Mouse (Mus musculus) CH12.LX (cell line): ENCODE results near the gene Trpc5. TPM values are rescaled to one million over a fixed set of nuclear protein-coding genes. Genes with fewer than 3 reads are reported as not detected.

Experiments
- DNase-seq: peaks from one replicate; pipeline ENCODE4 v3.0.0-alpha.2; 2013; ENCODE audit errors: extremely low read depth
- H3K27ac ChIP-seq: 2 replicates; pipeline ENCODE4 v1.5.1; 2012; ENCODE audit warnings: low read depth, mild to moderate bottlenecking, control low read depth, moderate library complexity; ENCODE audit not compliant: insufficient read depth
- H3K27me3 ChIP-seq: replicated peaks from 2 replicates; pipeline ENCODE3; 2012; ENCODE audit warnings: inconsistent platforms
- H3K36me3 ChIP-seq, 2 experiments: replicated peaks in 1 of 2; 2 replicates each; pipeline versions ENCODE3 to v1.6.1; 2012; ENCODE audit warnings: inconsistent platforms in 1 of 2, low read length in 1 of 2, mild to moderate bottlenecking in 1 of 2, mixed read lengths in 1 of 2, moderate library complexity in 1 of 2; ENCODE audit not compliant: control insufficient read depth in 1 of 2, insufficient read depth in 1 of 2
- H3K4me1 ChIP-seq, 2 experiments: 2 replicates each; pipeline ENCODE4 v1.6.1; 2012; ENCODE audit warnings: inconsistent platforms in 1 of 2, moderate library complexity in 1 of 2; ENCODE audit not compliant: insufficient read depth in 2 of 2, control insufficient read depth in 1 of 2
- H3K4me2 ChIP-seq: 2 replicates; pipeline ENCODE4 v1.6.1; 2012; ENCODE audit warnings: low read depth, mild to moderate bottlenecking, control low read depth; ENCODE audit not compliant: poor library complexity, insufficient read depth, severe bottlenecking
- H3K4me3 ChIP-seq, 3 experiments: fragments of 150-350 bp in 1 of 3; sonication (generic) in 1 of 3; replicated peaks in 1 of 3; 2 replicates each; pipeline versions ENCODE3 to v1.5.1; 2011 to 2012; ENCODE audit warnings: low read depth in 2 of 3, low read length in 2 of 3, mild to moderate bottlenecking in 2 of 3, moderate library complexity in 2 of 3, control low read depth in 1 of 3, improper control_type of control experiment in 1 of 3, inconsistent platforms in 1 of 3, mixed read lengths in 1 of 3; ENCODE audit not compliant: poor library complexity in 1 of 3
- H3K79me2 ChIP-seq: replicated peaks from 2 replicates; pipeline ENCODE4 v1.6.1; 2012; ENCODE audit warnings: mild to moderate bottlenecking, moderate library complexity; ENCODE audit not compliant: control insufficient read depth, poor library complexity, insufficient read depth, severe bottlenecking; ENCODE audit errors: extremely low read depth
- H3K9ac ChIP-seq: 2 replicates; pipeline ENCODE4 v1.6.1; 2012; ENCODE audit warnings: low read depth, mild to moderate bottlenecking, control low read depth, moderate library complexity; ENCODE audit not compliant: insufficient read depth
- H3K9me3 ChIP-seq: replicated peaks from 2 replicates; pipeline ENCODE3; 2012; ENCODE audit warnings: low read length, inconsistent platforms, mixed read lengths
- BHLHE40 ChIP-seq: IDR thresholded peaks from 2 replicates; pipeline ENCODE4 v1.6.1; 2011; ENCODE audit warnings: mild to moderate bottlenecking, low read depth, low read length, improper control_type of control experiment
- CHD1 ChIP-seq: IDR thresholded peaks from 2 replicates; pipeline ENCODE4 v1.6.1; 2012; ENCODE audit warnings: low read depth, low read length, improper control_type of control experiment, inconsistent platforms
- E2F4 ChIP-seq: IDR thresholded peaks from 2 replicates; pipeline ENCODE4 v1.6.1; 2011; ENCODE audit warnings: low read depth, low read length, improper control_type of control experiment; ENCODE audit not compliant: insufficient replicate concordance
- ELF1 ChIP-seq: IDR thresholded peaks from 2 replicates; pipeline ENCODE4 v1.6.1; 2014; ENCODE audit warnings: low read depth, mild to moderate bottlenecking, inconsistent platforms, low read length, improper control_type of control experiment
- EP300 ChIP-seq: IDR thresholded peaks from 2 replicates; pipeline ENCODE4 v1.6.1; 2011; ENCODE audit warnings: low read length, improper control_type of control experiment
- ETS1 ChIP-seq: conservative IDR thresholded peaks from 2 replicates; pipeline ENCODE4 v1.6.1; 2012; ENCODE audit warnings: low read depth, mild to moderate bottlenecking, inconsistent platforms, low read length, improper control_type of control experiment, moderate library complexity
- HCFC1 ChIP-seq: IDR thresholded peaks from 2 replicates; pipeline ENCODE4 v1.6.1; 2012; ENCODE audit warnings: low read depth, mild to moderate bottlenecking, inconsistent platforms, low read length, improper control_type of control experiment
- JUN ChIP-seq: IDR thresholded peaks from 2 replicates; pipeline ENCODE4 v1.6.1; 2011; ENCODE audit warnings: low read depth, mild to moderate bottlenecking, low read length, improper control_type of control experiment, moderate library complexity; ENCODE audit not compliant: insufficient read depth
- MAFK ChIP-seq: IDR thresholded peaks from 2 replicates; pipeline ENCODE4 v1.6.1; 2011; ENCODE audit warnings: low read length, improper control_type of control experiment; ENCODE audit not compliant: insufficient replicate concordance
- MAX ChIP-seq: IDR thresholded peaks from 2 replicates; pipeline ENCODE4 v1.6.1; 2011; ENCODE audit warnings: low read length, improper control_type of control experiment
- MAZ ChIP-seq: IDR thresholded peaks from 2 replicates; pipeline ENCODE4 v1.6.1; 2012; ENCODE audit warnings: low read depth, mild to moderate bottlenecking, inconsistent platforms, low read length, improper control_type of control experiment, moderate library complexity
- MXI1 ChIP-seq: IDR thresholded peaks from 2 replicates; pipeline ENCODE4 v1.6.1; 2011; ENCODE audit warnings: mild to moderate bottlenecking, low read depth, low read length, improper control_type of control experiment
- NELFE ChIP-seq: IDR thresholded peaks from 2 replicates; pipeline ENCODE4 v1.6.1; 2011; ENCODE audit warnings: low read depth, low read length, improper control_type of control experiment
- NRF1 ChIP-seq: IDR thresholded peaks from 2 replicates; pipeline ENCODE4 v1.6.1; 2014; ENCODE audit warnings: low read depth, mild to moderate bottlenecking, inconsistent platforms, low read length, improper control_type of control experiment, moderate library complexity
- PAX5 ChIP-seq: IDR thresholded peaks from 2 replicates; pipeline ENCODE4 v1.6.1; 2012; ENCODE audit warnings: low read length, inconsistent platforms, mixed read lengths
- POLR2AphosphoS2 ChIP-seq: IDR thresholded peaks from 2 replicates; pipeline ENCODE4 v1.6.1; 2011; ENCODE audit warnings: low read depth, low read length, improper control_type of control experiment
- RCOR1 ChIP-seq: conservative IDR thresholded peaks from 2 replicates; pipeline ENCODE4 v1.6.1; 2012; ENCODE audit warnings: low read depth, mild to moderate bottlenecking, inconsistent platforms, low read length, improper control_type of control experiment
- SIN3A ChIP-seq: IDR thresholded peaks from 2 replicates; pipeline ENCODE4 v1.6.1; 2012; ENCODE audit warnings: low read length, improper control_type of control experiment, inconsistent platforms
- TCF12 ChIP-seq: IDR thresholded peaks from 2 replicates; pipeline ENCODE4 v1.6.1; 2014; ENCODE audit warnings: low read depth, mild to moderate bottlenecking, inconsistent platforms, low read length, improper control_type of control experiment
- ZKSCAN1 ChIP-seq: IDR thresholded peaks from 2 replicates; pipeline ENCODE4 v1.6.1; 2012; ENCODE audit warnings: low read depth, inconsistent platforms, low read length, improper control_type of control experiment, borderline replicate concordance
- ZMIZ1 ChIP-seq: IDR thresholded peaks from 2 replicates; pipeline ENCODE4 v1.6.1; 2012; ENCODE audit warnings: low read depth, mild to moderate bottlenecking, inconsistent platforms, low read length, improper control_type of control experiment
- dilution Hi-C: fragments of 300-500 bp; cut with MboI; formaldehyde crosslinking; loops from 2 replicates; pipeline ENCODE4 v1.14.3; 2020; ENCODE audit warnings: low sequenced_read_pairs; ENCODE audit not compliant: extremely low pct_unique_long_range_greater_than_20kb, extremely low pct_ligation_motif_present
- in situ Hi-C: fragments of 300-500 bp; cut with MboI; formaldehyde crosslinking; loops from 3 replicates; pipeline ENCODE4 v1.14.3; 2019; ENCODE audit warnings: low sequenced_read_pairs, low pct_ligation_motif_present, low pct_unique_long_range_greater_than_20kb, mixed read lengths
- polyA plus RNA-seq: library from polyadenylated mRNA; unstranded; fragments of >175 nt; gene quantifications from 2 replicates; pipeline ENCODE4 v1.2.1, GENCODE M21; 2012; ENCODE audit warnings: low read depth; ENCODE audit not compliant: insufficient read length
- total RNA-seq, 2 experiments: library from RNA; depleted of rRNA; stranded (reverse); fragments of 300-350 nt in 1 of 2; fragments of >200 nt in 1 of 2; gene quantifications; 2 replicates each; pipeline ENCODE4 v1.2.3; 2012 to 2014

The Trpc5 gene
- total and polyA plus RNA-seq, 3 experiments, result not detected

GRCm38 (mm10) chrX:144526042-144526441 is 161.9 kb downstream of the Trpc5 start:
- Histone ChIP-seq H3K27ac (no peak overlapping the region), H3K9ac (no peak overlapping the region), H3K4me1 (no peaks in the 10 kb centered on the region), H3K36me3 (no peaks in the 10 kb centered on the region), H3K4me2 (no peak overlapping the region), H3K27me3 (no peaks in the 10 kb centered on the region), H3K79me2 (no peaks in the 10 kb centered on the region), H3K9me3 (no peaks in the 10 kb centered on the region), H3K4me3 (no peak overlapping the region)
- dilution Hi-C loops, result no loop called here
- peak; percentile 2 for DNase-seq
- in situ Hi-C loops, result no loop called here
- TF ChIP-seq POLR2AphosphoS2 (no peak), SIN3A (no peak), E2F4 (no peak), NELFE (no peak), ELF1 (no peak), TCF12 (no peak), JUN (no peak), BHLHE40 (no peak), CHD1 (no peak), PAX5 (no peak), ZKSCAN1 (no peak), MAZ (no peak), MAFK (no peak), EP300 (no peak), RCOR1 (no peak), ZMIZ1 (no peak), MAX (no peak), MXI1 (no peak), HCFC1 (no peak), NRF1 (no peak)

- Histone ChIP-seq H3K4me1 (no peaks in the 10 kb centered on the region), H3K27me3 (no peaks in the 10 kb centered on the region), H3K4me2 (no peak overlapping the region), H3K9ac (no peak overlapping the region), H3K36me3 (no peaks in the 10 kb centered on the region), H3K4me3 (no peak overlapping the region), H3K79me2 (no peaks in the 10 kb centered on the region), H3K9me3 (no peaks in the 10 kb centered on the region), H3K27ac (no peak overlapping the region)
- in situ Hi-C loops (no loop called here), dilution Hi-C loops (no loop called here)
- DNase-seq, result no peak
- no peak for TF ChIP-seq ETS1
These were observed 164.7 kb downstream of the Trpc5 start for GRCm38 (mm10) chrX:144523239-144523638.
